Mouse (Mus musculus) kidney, postnatal 0 days (tissue): Measurements from ENCODE around the gene Ube2l6. TPM values are rescaled to one million over a fixed set of nuclear protein-coding genes. Genes with fewer than 3 reads are reported as not detected.

Experiments
- ATAC-seq: fragments of 200-750 bp; cut with Nextera tagmentation; replicated peaks from 2 replicates; pipeline ENCODE4 v1.8.0; 2017; ENCODE audit warnings: low read depth, moderate number of reproducible peaks, moderate TSS enrichment, moderate library complexity; ENCODE audit not compliant: low FRiP score
- DNase-seq: peaks from one replicate; pipeline ENCODE4 v3.0.0-alpha.2; 2016; ENCODE audit warnings: low spot score
- H3K27ac ChIP-seq: fragments of 300-500 bp; sonication (generic); 2 replicates; pipeline ENCODE4 v1.5.1; 2014; ENCODE audit warnings: mild to moderate bottlenecking
- H3K27me3 ChIP-seq: fragments of 300-500 bp; sonication (generic); 2 replicates; pipeline ENCODE4 v1.6.1; 2014; ENCODE audit warnings: low read length, mixed read lengths; ENCODE audit not compliant: insufficient read depth
- H3K36me3 ChIP-seq: fragments of 300-500 bp; sonication (generic); 2 replicates; pipeline ENCODE4 v1.6.1; 2014; ENCODE audit warnings: low read length, mixed read lengths; ENCODE audit not compliant: insufficient read depth
- H3K4me1 ChIP-seq: fragments of 300-500 bp; sonication (generic); replicated peaks from 2 replicates; pipeline ENCODE4 v1.6.1; 2014; ENCODE audit warnings: antibody characterized with exemption, low read length, mixed read lengths; ENCODE audit not compliant: insufficient read depth
- H3K4me2 ChIP-seq: fragments of 300-500 bp; sonication (generic); 2 replicates; pipeline ENCODE4 v1.6.1; 2014; ENCODE audit warnings: mild to moderate bottlenecking, low read length, moderate library complexity, mixed read lengths
- H3K4me3 ChIP-seq: fragments of 300-500 bp; sonication (generic); replicated peaks from 2 replicates; pipeline ENCODE4 v1.5.1; 2014; ENCODE audit warnings: low read depth, low read length
- H3K9ac ChIP-seq: fragments of 300-500 bp; sonication (generic); 2 replicates; pipeline ENCODE4 v1.6.1; 2014; ENCODE audit warnings: low read depth, low read length
- H3K9me3 ChIP-seq: fragments of 300-500 bp; sonication (generic); replicated peaks from 2 replicates; pipeline ENCODE4 v1.6.1; 2016; ENCODE audit warnings: low read length, inconsistent platforms, mixed read lengths
- CTCF ChIP-seq: IDR thresholded peaks from 2 replicates; pipeline ENCODE4 v1.5.1; 2016; ENCODE audit warnings: antibody characterized with exemption, low read depth, mild to moderate bottlenecking, moderate library complexity
- WGBS: fragments of 180-500 bp; shearing (Covaris S2); extraction: QIAGEN DNeasy Blood & Tissue Kit; methylation state at CpG from one replicate; pipeline ENCODE4 v1.1.7; 2014; 5-methylcytosine and 5-hydroxymethylcytosine counted together
- polyA plus RNA-seq: library from polyadenylated mRNA; unstranded; fragments of >200 nt; fragmentation: Nextera tagmentation; extraction: Ambion mirVana; gene quantifications from 2 replicates; pipeline ENCODE4 v1.2.1, GENCODE M21; 2015

Ube2l6 gene
- polyA plus RNA-seq, 1 experiment from 2014 or later = 33.9 TPM

DNA sequence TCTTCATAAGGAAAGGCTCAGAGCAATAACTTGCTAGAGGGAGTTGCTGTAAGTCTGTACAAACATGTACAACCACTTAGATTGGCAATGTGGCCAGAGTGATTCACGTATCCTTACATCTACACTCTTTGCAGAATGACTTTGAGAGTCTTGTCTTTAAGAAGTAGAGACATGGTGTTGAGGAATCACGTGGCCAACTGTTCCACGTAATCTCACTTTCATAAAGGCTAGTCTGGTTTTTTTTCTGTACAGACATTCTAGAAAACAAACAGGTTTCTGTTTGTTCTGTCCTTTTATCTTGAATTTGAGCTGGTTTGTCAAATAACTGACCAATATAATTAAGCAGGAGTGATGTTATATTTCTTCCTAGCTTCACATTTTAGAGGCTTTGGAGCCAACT is 37.3 kb upstream of the Ube2l6 start:
- no peaks in the 10 kb centered on the region for H3K9me3 ChIP-seq
- DNase-seq = no peak
- no peaks in the 10 kb centered on the region for H3K4me1 ChIP-seq
- H3K4me2 ChIP-seq = no peak overlapping the region
- H3K9ac ChIP-seq = no peak overlapping the region
- no peak for TF ChIP-seq CTCF
- no peaks in the 10 kb centered on the region for H3K36me3 ChIP-seq
- H3K4me3 ChIP-seq = no peak overlapping the region
- 82% methylated on average over 3 of the region's 3 CpGs for WGBS
- no peak for ATAC-seq
- H3K27me3 ChIP-seq = no peaks in the 10 kb centered on the region
- no peak overlapping the region for H3K27ac ChIP-seq

- Histone ChIP-seq H3K4me1 (no peaks in the 10 kb centered on the region), H3K4me2 (no peak overlapping the region), H3K4me3 (no peak overlapping the region), H3K9me3 (no peaks in the 10 kb centered on the region), H3K27me3 (no peaks in the 10 kb centered on the region), H3K9ac (no peak overlapping the region), H3K27ac (no peak overlapping the region), H3K36me3 (no peaks in the 10 kb centered on the region)
- DNase-seq (no peak), ATAC-seq (no peak)
- WGBS = 68% methylated on average over 1 of the region's 1 CpGs
- no peak for TF ChIP-seq CTCF
Observed at GRCm38 (mm10) chr2:84761840-84762239, 36.8 kb upstream of the Ube2l6 start.

DNA sequence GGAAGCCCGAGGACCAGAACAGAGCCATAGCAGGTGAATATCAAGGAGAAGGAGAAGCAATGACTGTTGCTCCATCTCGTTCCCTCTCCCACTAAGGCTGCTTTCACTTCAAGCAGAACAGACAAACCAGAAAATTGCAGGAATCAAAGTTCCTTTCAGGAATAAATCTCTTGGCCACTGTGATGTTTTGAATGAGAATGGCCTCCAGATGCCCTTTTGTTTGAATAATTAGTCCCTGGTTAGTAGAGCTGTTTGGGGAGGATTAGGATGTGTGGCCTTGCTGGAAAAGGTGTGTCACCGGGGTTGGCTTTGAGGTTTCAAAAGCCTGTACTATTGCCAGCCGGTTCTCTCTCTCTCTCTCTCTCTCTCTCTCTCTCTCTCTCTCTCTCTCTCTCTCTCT is 36.3 kb upstream of the Ube2l6 start:
- no peak overlapping the region for H3K27ac ChIP-seq
- no peak overlapping the region for H3K9ac ChIP-seq
- H3K4me2 ChIP-seq = no peak overlapping the region
- no peak for DNase-seq
- H3K27me3 ChIP-seq = no peaks in the 10 kb centered on the region
- no peaks in the 10 kb centered on the region for H3K4me1 ChIP-seq
- ATAC-seq = no peak
- WGBS = 56% methylated on average over 4 of the region's 4 CpGs
- H3K4me3 ChIP-seq = no peak overlapping the region
- no peak for TF ChIP-seq CTCF
- no peaks in the 10 kb centered on the region for H3K9me3 ChIP-seq
- no peaks in the 10 kb centered on the region for H3K36me3 ChIP-seq

DNA sequence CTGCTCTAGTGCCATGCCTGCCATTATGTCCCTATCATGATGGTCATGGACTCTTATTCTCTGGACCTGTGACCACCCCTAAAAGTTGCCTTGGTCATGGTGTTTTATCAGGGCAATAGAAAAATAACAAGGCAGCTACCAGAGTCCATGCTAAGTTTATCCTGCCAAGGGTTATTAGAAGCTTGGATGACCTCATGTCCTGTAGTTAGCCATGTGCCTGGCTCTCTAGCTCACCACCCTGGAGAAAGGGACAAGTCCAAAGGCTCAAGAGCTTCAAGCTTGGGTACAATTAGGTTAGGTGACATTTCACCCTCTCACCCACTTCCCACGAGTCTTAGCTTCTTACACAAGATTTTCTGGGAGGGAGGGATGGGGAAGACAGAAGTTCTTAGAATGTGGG is 35.8 kb upstream of the Ube2l6 start:
- 32% methylated on average over 1 of the region's 1 CpGs for WGBS

DNA sequence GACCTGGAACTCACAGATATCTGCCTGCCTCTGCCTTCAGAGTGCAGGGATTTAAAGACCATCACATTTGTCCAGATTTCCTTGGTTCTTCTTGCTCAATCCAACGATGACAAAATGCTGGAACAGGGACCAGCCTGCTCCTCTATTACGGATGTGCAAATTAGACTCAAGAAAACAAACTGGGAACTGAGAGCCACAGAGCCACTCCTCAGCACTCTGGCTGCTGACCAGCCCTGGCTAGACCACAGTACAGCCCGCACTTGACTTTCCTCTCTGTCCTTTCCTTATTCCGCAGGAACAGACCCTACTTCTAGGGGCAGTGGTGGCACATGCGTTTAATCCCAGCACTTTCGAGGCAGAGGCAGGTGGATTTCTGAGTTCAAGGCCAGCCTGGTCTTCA is 28.1 kb upstream of the Ube2l6 start:
- H3K4me2 ChIP-seq = no peak overlapping the region
- no peaks in the 10 kb centered on the region for H3K27me3 ChIP-seq
- no peak overlapping the region for H3K9ac ChIP-seq
- ATAC-seq = no peak
- no peak overlapping the region for H3K4me3 ChIP-seq
- no peak for DNase-seq
- no peaks in the 10 kb centered on the region for H3K9me3 ChIP-seq
- TF ChIP-seq CTCF = no peak
- no peak overlapping the region for H3K27ac ChIP-seq
- no peaks in the 10 kb centered on the region for H3K36me3 ChIP-seq
- 81% methylated on average over 6 of the region's 6 CpGs for WGBS
- H3K4me1 ChIP-seq = peaks cover 3% of the 10 kb centered on the region; the same call in 1 of the 2 replicates

More for the DNA sequence above, 35.8 kb upstream of the Ube2l6 start:
- H3K27me3 ChIP-seq = no peaks in the 10 kb centered on the region
- H3K27ac ChIP-seq = no peak overlapping the region
- no peaks in the 10 kb centered on the region for H3K9me3 ChIP-seq
- H3K4me1 ChIP-seq = no peaks in the 10 kb centered on the region
- no peaks in the 10 kb centered on the region for H3K36me3 ChIP-seq
- no peak overlapping the region for H3K9ac ChIP-seq
- ATAC-seq (no peak), DNase-seq (no peak)
- H3K4me2 ChIP-seq = no peak overlapping the region
- no peak overlapping the region for H3K4me3 ChIP-seq
- TF ChIP-seq CTCF = no peak

GRCm38 (mm10) chr2:84772454-84772853 is 26.2 kb upstream of the Ube2l6 start:
- 87% methylated on average over 4 of the region's 4 CpGs for WGBS
- no peak for ATAC-seq

GRCm38 (mm10) chr2:84773195-84773594 is 25.4 kb upstream of the Ube2l6 start:
- TF ChIP-seq CTCF = no peak
- DNase-seq = no peak
- H3K9me3 ChIP-seq = no peaks in the 10 kb centered on the region
- H3K4me2 ChIP-seq = peak overlapping the region; percentile 56
- no peak for ATAC-seq
- H3K4me3 ChIP-seq = no peak overlapping the region
- H3K27ac ChIP-seq = no peak overlapping the region
- H3K27me3 ChIP-seq = no peaks in the 10 kb centered on the region
- WGBS = 82% methylated on average over 5 of the region's 5 CpGs
- H3K36me3 ChIP-seq = no peaks in the 10 kb centered on the region
- peaks cover 3% of the 10 kb centered on the region; the same call in 1 of the 2 replicates for H3K4me1 ChIP-seq
- 0 out of 2 replicates have a peak overlapping the region, but pooled peaks have one; percentile 0 for H3K9ac ChIP-seq

More at GRCm38 (mm10) chr2:84772454-84772853, 26.2 kb upstream of the Ube2l6 start:
- Histone ChIP-seq H3K36me3 (no peaks in the 10 kb centered on the region), H3K9me3 (no peaks in the 10 kb centered on the region), H3K9ac (no peak overlapping the region), H3K4me1 (peaks cover 3% of the 10 kb centered on the region; the same call in 1 of the 2 replicates), H3K27ac (no peak overlapping the region), H3K4me3 (no peak overlapping the region), H3K4me2 (no peak overlapping the region), H3K27me3 (no peaks in the 10 kb centered on the region)
- no peak for TF ChIP-seq CTCF
- DNase-seq = no peak
